Mouse (Mus musculus) stomach, postnatal 0 days (tissue): ENCODE results near the gene B3gat2.

ENCODE experiments used
- CTCF ChIP-seq: IDR thresholded peaks from 2 replicates; pipeline ENCODE4 v1.5.1; 2016; ENCODE audit warnings: antibody characterized with exemption, low read depth, mild to moderate bottlenecking, moderate library complexity
- EP300 ChIP-seq: optimal IDR thresholded peaks from 2 replicates; pipeline ENCODE3; 2016; ENCODE audit warnings: antibody characterized with exemption

DNA sequence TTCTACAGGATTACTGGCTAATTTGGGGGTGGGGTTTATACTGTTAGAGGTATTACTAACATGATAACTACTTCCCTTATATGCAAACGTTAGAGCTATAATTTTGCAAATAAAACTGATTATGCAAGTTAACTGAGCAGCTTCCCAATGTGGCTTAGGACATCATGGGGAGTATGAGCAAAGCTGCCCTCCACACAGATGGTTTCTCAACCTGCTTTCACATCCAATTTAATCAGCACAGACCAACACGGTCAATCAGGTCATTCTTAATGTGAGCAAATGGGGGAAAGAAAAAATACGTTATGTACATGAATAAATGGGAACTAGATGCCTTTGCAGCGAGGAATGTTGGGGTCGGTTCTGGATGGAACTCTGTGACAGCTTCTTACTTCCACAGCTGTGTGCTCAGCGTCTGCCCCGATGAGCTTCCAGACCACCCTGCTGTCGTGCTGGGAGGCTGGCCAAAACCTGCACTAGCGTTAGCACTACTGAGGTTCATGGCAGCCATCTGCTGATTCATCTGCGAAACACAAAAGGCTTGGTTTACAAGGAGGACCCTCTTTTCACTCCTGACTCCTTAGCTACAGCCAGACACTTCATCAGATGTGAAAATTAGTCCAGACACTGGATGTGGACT, 84.6 kb downstream of the B3gat2 start:
- TF ChIP-seq CTCF (no peak), EP300 (no peak)
